Mouse (Mus musculus) bone marrow macrophage, adult 2 months (primary cell): ENCODE data around the gene Tmem269.

ENCODE experiments used
- CTCF ChIP-seq: IDR thresholded peaks from 2 replicates; pipeline ENCODE4 v1.5.1; 2012; ENCODE audit warnings: low read depth, mild to moderate bottlenecking, low read length, moderate library complexity
- POLR2A ChIP-seq: IDR thresholded peaks from 2 replicates; pipeline ENCODE4 v1.6.1; 2012; ENCODE audit warnings: mild to moderate bottlenecking, low read depth, low read length, borderline replicate concordance

- TF ChIP-seq POLR2A (no peak), CTCF (no peak)
These were observed 34.5 kb downstream of the Tmem269 start for GRCm38 (mm10) chr4:119183525-119183924.
